Mouse (Mus musculus): ENCODE data around the gene Gpr132. TPM values are rescaled to one million over a fixed set of nuclear protein-coding genes. Genes with fewer than 3 reads are reported as not detected.

Gene Gpr132
- polyA plus RNA-seq, 1 experiment from 2014 or later = 0.53 TPM

- Histone ChIP-seq H3K9ac (ENCODE audit: low read depth, low read length) (no peak overlapping the region), H3K4me2 (no peak overlapping the region), H3K36me3 (ENCODE audit: control insufficient read depth, insufficient read depth, low read length) (no peaks in the 10 kb centered on the region; the same call in 1 of the 2 replicates), H3K4me1 (replicated peaks; ENCODE audit: control insufficient read depth, insufficient read depth, low read length) (peaks cover 11% of the 10 kb centered on the region), H3K4me3 (ENCODE audit: low read depth, low read length) (no peak overlapping the region), H3K27ac (ENCODE audit: low read depth, low read length) (no peak overlapping the region), H3K9me3 (ENCODE audit: control insufficient read depth, low read length) (no peaks in the 10 kb centered on the region; the same call in 1 of the 2 replicates), H3K27me3 (replicated peaks; ENCODE audit: control insufficient read depth, insufficient read depth, low read length) (no peaks in the 10 kb centered on the region)
- 64% methylated on average over 2 of the region's 2 CpGs for WGBS
- ATAC-seq (replicated peaks; ENCODE audit: low FRiP score) (no peak), DNase-seq (ENCODE audit: low spot score) (no peak)
Observed at GRCm38 (mm10) chr12:112835046-112835445, 33.0 kb downstream of the Gpr132 start.

GRCm38 (mm10) chr12:112833527-112833926, 34.5 kb downstream of the Gpr132 start:
- Histone ChIP-seq H3K36me3 (ENCODE audit: control insufficient read depth, insufficient read depth, low read length) (no peaks in the 10 kb centered on the region; the same call in 1 of the 2 replicates), H3K4me3 (ENCODE audit: low read depth, low read length) (no peak overlapping the region), H3K4me2 (no peak overlapping the region), H3K9me3 (ENCODE audit: control insufficient read depth, low read length) (no peaks in the 10 kb centered on the region), H3K9ac (ENCODE audit: low read depth, low read length) (no peak overlapping the region), H3K4me1 (replicated peaks; ENCODE audit: control insufficient read depth, insufficient read depth, low read length) (peaks cover 11% of the 10 kb centered on the region), H3K27me3 (replicated peaks; ENCODE audit: control insufficient read depth, insufficient read depth, low read length) (no peaks in the 10 kb centered on the region), H3K27ac (ENCODE audit: low read depth, low read length) (no peak overlapping the region)
- DNase-seq (ENCODE audit: low spot score) = no peak
- 37% methylated on average over 6 of the region's 6 CpGs for WGBS
- no peak for ATAC-seq (replicated peaks; ENCODE audit: low FRiP score)

- Histone ChIP-seq H3K27me3 (replicated peaks; ENCODE audit: control insufficient read depth, insufficient read depth, low read length) (no peaks in the 10 kb centered on the region), H3K4me1 (replicated peaks; ENCODE audit: control insufficient read depth, insufficient read depth, low read length) (peaks cover 18% of the 10 kb centered on the region), H3K36me3 (ENCODE audit: control insufficient read depth, insufficient read depth, low read length) (no peaks in the 10 kb centered on the region; the same call in none of the 2 replicates), H3K27ac (ENCODE audit: low read depth, low read length) (no peak overlapping the region), H3K4me2 (no peak overlapping the region), H3K9me3 (ENCODE audit: control insufficient read depth, low read length) (no peaks in the 10 kb centered on the region), H3K9ac (ENCODE audit: low read depth, low read length) (no peak overlapping the region), H3K4me3 (ENCODE audit: low read depth, low read length) (no peak overlapping the region)
- no peak for ATAC-seq (replicated peaks; ENCODE audit: low FRiP score)
- DNase-seq (ENCODE audit: low spot score) = no peak
- 90% methylated on average over 5 of the region's 5 CpGs for WGBS
Observed at GRCm38 (mm10) chr12:112832411-112832810, 35.6 kb downstream of the Gpr132 start.

GRCm38 (mm10) chr12:112830570-112830969, 37.5 kb downstream of the Gpr132 start:
- WGBS = 90% methylated on average over 3 of the region's 3 CpGs
- ATAC-seq (replicated peaks; ENCODE audit: low FRiP score) (no peak), DNase-seq (ENCODE audit: low spot score) (no peak)
- Histone ChIP-seq H3K4me1 (replicated peaks; ENCODE audit: control insufficient read depth, insufficient read depth, low read length) (peaks cover 32% of the 10 kb centered on the region), H3K9me3 (ENCODE audit: control insufficient read depth, low read length) (no peaks in the 10 kb centered on the region), H3K27ac (ENCODE audit: low read depth, low read length) (no peak overlapping the region; the same call in 1 of the 2 replicates), H3K27me3 (replicated peaks; ENCODE audit: control insufficient read depth, insufficient read depth, low read length) (no peaks in the 10 kb centered on the region), H3K4me2 (peak overlapping the region; percentile 79), H3K4me3 (ENCODE audit: low read depth, low read length) (peak overlapping the region; percentile 98), H3K36me3 (ENCODE audit: control insufficient read depth, insufficient read depth, low read length) (peaks cover 4% of the 10 kb centered on the region), H3K9ac (ENCODE audit: low read depth, low read length) (peak overlapping the region; percentile 82)

- H3K4me3 ChIP-seq (ENCODE audit: low read depth, low read length) = peak overlapping the region; percentile 98
- WGBS = 29% methylated on average over 2 of the region's 2 CpGs
- H3K9ac ChIP-seq (ENCODE audit: low read depth, low read length) = peak overlapping the region; percentile 82
- no peaks in the 10 kb centered on the region for H3K9me3 ChIP-seq (ENCODE audit: control insufficient read depth, low read length)
- no peak for DNase-seq (ENCODE audit: low spot score)
- peak overlapping the region; percentile 61 for H3K27ac ChIP-seq (ENCODE audit: low read depth, low read length)
- H3K4me2 ChIP-seq = peak overlapping the region; percentile 79
- no peaks in the 10 kb centered on the region for H3K27me3 ChIP-seq (replicated peaks; ENCODE audit: control insufficient read depth, insufficient read depth, low read length)
- H3K4me1 ChIP-seq (replicated peaks; ENCODE audit: control insufficient read depth, insufficient read depth, low read length) = peaks cover 34% of the 10 kb centered on the region
- no peak for ATAC-seq (replicated peaks; ENCODE audit: low FRiP score)
- peaks cover 4% of the 10 kb centered on the region for H3K36me3 ChIP-seq (ENCODE audit: control insufficient read depth, insufficient read depth, low read length)
Observed at GRCm38 (mm10) chr12:112830141-112830540, 37.9 kb downstream of the Gpr132 start.

- Histone ChIP-seq H3K9me3 (ENCODE audit: control insufficient read depth, low read length) (no peaks in the 10 kb centered on the region), H3K27me3 (replicated peaks; ENCODE audit: control insufficient read depth, insufficient read depth, low read length) (no peaks in the 10 kb centered on the region), H3K36me3 (ENCODE audit: control insufficient read depth, insufficient read depth, low read length) (peaks cover 6% of the 10 kb centered on the region), H3K4me2 (peak within 1 kb of the TSS; percentile 95), H3K9ac (ENCODE audit: low read depth, low read length) (peak within 1 kb of the TSS; percentile 99), H3K27ac (ENCODE audit: low read depth, low read length) (peak within 1 kb of the TSS; percentile 93), H3K4me1 (replicated peaks; ENCODE audit: control insufficient read depth, insufficient read depth, low read length) (peaks cover 41% of the 10 kb centered on the region), H3K4me3 (ENCODE audit: low read depth, low read length) (peak within 1 kb of the TSS; percentile 98)
- DNase-seq (ENCODE audit: low spot score) = peak; percentile 99
- ATAC-seq (replicated peaks; ENCODE audit: low FRiP score) = peak; percentile 94
- WGBS = under 1% methylated on average over 72 of the region's 72 CpGs
Observed at GRCm38 (mm10) chr12:112829244-112829864, 38.7 kb downstream of the Gpr132 start, which contains the start of gene Cdca4. Cdca4 (minus strand) TSS chr12:112829423.

GRCm38 (mm10) chr12:112828501-112829243, 39.4 kb downstream of the Gpr132 start:
- Histone ChIP-seq H3K36me3 (ENCODE audit: control insufficient read depth, insufficient read depth, low read length) (peaks cover 6% of the 10 kb centered on the region), H3K27ac (ENCODE audit: low read depth, low read length) (peak overlapping the region; percentile 93), H3K4me2 (peak overlapping the region; percentile 95), H3K4me3 (ENCODE audit: low read depth, low read length) (peak overlapping the region; percentile 98), H3K4me1 (replicated peaks; ENCODE audit: control insufficient read depth, insufficient read depth, low read length) (peaks cover 44% of the 10 kb centered on the region), H3K9ac (ENCODE audit: low read depth, low read length) (peak overlapping the region; percentile 99), H3K9me3 (ENCODE audit: control insufficient read depth, low read length) (no peaks in the 10 kb centered on the region), H3K27me3 (replicated peaks; ENCODE audit: control insufficient read depth, insufficient read depth, low read length) (no peaks in the 10 kb centered on the region)
- DNase-seq (ENCODE audit: low spot score) (no peak), ATAC-seq (replicated peaks; ENCODE audit: low FRiP score) (peak; percentile 77)
- under 1% methylated on average over 44 of the region's 51 CpGs for WGBS

GRCm38 (mm10) chr12:112825901-112826300, 42.1 kb downstream of the Gpr132 start:
- ATAC-seq (replicated peaks; ENCODE audit: low FRiP score) = no peak
- Histone ChIP-seq H3K27me3 (replicated peaks; ENCODE audit: control insufficient read depth, insufficient read depth, low read length) (no peaks in the 10 kb centered on the region), H3K27ac (ENCODE audit: low read depth, low read length) (no peak overlapping the region), H3K4me1 (replicated peaks; ENCODE audit: control insufficient read depth, insufficient read depth, low read length) (peaks cover 63% of the 10 kb centered on the region), H3K9me3 (ENCODE audit: control insufficient read depth, low read length) (no peaks in the 10 kb centered on the region), H3K9ac (ENCODE audit: low read depth, low read length) (no peak overlapping the region), H3K4me2 (peak overlapping the region; percentile 95; the same call in 1 of the 2 replicates), H3K4me3 (ENCODE audit: low read depth, low read length) (peak overlapping the region; percentile 9; the same call in 1 of the 2 replicates), H3K36me3 (ENCODE audit: control insufficient read depth, insufficient read depth, low read length) (peaks cover 17% of the 10 kb centered on the region)
- 85% methylated on average over 5 of the region's 5 CpGs for WGBS
- no peak for DNase-seq (ENCODE audit: low spot score)
